Mouse (Mus musculus): ENCODE measurements around the gene Id3.

Id3 gene

DNA sequence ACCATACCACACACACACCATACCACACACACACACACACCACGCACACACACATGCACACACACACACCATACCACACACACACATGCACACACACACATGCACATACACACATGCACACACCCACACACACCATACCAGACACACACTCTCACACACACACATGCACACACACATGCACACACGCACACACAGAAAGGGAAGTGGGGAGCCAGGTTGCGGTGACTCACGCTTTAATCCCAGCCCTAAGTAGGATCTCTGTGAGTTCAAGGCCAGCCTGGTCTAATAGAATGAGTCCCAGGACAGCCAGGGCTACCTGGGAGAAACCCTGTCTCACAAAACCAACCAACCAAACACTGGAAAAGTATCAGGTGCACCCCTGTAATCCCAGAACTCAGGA, 18.7 kb upstream of the Id3 start:
- no peak for DNase-seq (ENCODE audit: low read depth, low spot score)

- no peak for DNase-seq (ENCODE audit: low read depth, low spot score)
Measured at GRCm38 (mm10) chr4:136125458-136125857, 17.8 kb upstream of the Id3 start.

GRCm38 (mm10) chr4:136126019-136126418, 17.3 kb upstream of the Id3 start:
- no peak for DNase-seq (ENCODE audit: low read depth, low spot score)

DNA sequence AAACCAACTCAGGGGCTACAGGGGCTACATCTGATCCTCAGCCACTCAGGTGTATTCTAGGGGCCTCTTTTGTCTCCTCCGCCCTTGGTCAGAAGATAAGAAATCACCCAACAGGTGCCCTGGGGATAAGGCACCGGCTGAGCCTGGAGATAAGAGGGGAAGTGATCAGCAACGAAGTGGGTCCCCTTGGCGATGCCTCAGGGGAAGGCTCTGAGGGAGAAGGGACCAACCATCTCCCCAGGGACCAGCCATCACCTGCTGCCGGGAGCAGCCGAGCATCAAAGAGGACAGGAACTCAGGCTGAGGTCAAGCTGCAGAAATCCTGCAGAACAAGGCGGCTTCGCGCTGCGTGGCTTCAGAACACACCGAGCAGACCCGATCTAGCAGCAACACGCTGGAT, 15.6 kb upstream of the Id3 start:
- DNase-seq (ENCODE audit: low read depth, low spot score) = no peak

GRCm38 (mm10) chr4:136129842-136130241, 13.5 kb upstream of the Id3 start:
- DNase-seq (ENCODE audit: low read depth, low spot score) = no peak

DNA sequence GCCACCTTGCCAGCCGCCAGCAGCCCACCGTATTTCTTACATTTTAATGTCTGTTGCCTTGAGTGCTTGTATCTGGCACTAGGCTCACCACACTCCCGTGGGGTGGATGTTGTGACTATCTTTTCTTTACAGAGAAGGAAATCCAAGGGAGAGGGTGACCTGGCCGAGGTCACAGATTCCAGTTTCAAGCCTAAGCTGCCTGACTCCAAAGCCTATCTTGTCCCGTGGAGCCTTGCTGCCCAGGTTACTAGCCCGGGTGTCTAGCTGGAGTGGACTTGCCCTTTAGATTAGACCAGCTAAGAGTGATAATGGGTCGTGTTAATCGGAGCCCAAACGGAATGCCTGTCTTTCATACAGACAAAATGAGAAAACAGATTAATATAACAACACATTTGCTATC, 9.5 kb upstream of the Id3 start:
- DNase-seq (ENCODE audit: low read depth, low spot score) = no peak

DNA sequence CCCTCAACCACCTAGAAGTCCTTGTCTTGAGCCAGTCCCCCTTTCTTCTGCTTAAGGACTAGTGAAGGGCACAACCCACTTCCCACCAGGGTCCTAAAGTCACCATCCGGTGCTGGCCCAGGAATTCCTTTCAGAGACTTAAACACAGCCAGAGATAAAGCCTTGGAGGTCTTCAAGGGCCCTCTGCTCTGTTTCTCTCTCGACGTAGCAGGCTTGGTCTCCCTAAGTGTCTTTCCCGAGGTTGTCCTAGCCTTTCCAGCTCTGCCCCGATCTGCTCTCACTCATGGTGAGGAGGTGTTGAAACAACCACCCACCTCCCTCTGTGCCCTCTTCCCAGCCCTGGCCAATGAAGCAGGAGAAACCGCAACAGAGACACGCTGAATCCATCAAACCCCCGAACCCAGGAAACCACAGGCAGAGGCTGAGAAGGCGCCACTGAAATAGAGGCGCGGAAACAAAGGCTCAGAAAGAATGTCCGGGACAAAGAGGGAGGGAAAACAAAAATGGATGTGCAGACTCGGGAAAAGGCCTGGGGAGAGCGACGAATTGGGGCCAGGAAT, 8.8 kb upstream of the Id3 start:
- peak; percentile 66 for DNase-seq (ENCODE audit: low read depth, low spot score)

- DNase-seq (ENCODE audit: low read depth, low spot score) = peak; percentile 56
Measured at GRCm38 (mm10) chr4:136134978-136135873, 8.1 kb upstream of the Id3 start.

GRCm38 (mm10) chr4:136135874-136136728, 7.2 kb upstream of the Id3 start:
- peak; percentile 52 for DNase-seq (ENCODE audit: low read depth, low spot score)

GRCm38 (mm10) chr4:136139326-136140110, 3.8 kb upstream of the Id3 start:
- no peak for DNase-seq (ENCODE audit: low read depth, low spot score)

GRCm38 (mm10) chr4:136140327-136141250, 2.7 kb upstream of the Id3 start:
- peak; percentile 97 for DNase-seq (ENCODE audit: low read depth, low spot score)

GRCm38 (mm10) chr4:136142267-136143192, 767 bp upstream of the Id3 start:
- DNase-seq (ENCODE audit: low read depth, low spot score) = peak; percentile 51

DNA sequence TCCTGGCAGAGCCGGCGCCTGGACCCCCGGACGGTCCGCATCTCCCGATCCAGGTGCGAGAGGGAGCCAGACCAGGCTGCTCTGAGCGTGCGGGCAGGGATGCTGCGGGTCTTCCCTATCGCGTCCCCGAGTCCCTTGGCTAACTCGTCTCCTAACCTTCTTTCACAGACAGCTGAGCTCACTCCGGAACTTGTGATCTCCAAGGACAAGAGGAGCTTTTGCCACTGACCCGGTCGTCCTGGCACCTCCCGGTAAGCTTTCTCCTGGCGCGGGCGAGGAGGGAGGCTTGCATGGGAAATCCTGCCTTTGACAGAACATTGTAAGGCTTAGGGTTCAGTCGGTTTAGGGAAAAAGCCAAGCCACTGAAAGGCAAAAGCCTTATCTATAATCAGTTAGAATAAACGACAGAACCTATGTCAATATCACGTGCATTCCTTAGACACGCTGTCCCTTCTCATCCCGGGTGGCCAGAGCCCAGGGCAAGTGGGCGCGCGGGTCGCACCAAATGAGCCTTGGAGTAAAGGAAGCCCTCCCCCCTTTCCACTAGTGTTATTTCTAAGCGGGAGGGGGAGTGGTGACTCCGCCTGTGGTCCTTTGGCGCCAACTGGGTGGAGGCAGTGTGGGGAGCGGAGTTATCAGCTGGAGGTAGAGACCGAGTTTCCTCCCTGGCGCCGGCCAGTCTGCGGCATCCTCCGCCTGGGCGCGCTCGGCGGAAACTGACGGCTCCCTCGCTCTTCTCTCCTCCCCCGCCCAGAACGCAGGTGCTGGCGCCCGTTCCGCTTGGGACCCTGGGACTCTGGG, 1.0 kb downstream of the Id3 start:
- peak; percentile 81 for DNase-seq (ENCODE audit: low read depth, low spot score)

DNA sequence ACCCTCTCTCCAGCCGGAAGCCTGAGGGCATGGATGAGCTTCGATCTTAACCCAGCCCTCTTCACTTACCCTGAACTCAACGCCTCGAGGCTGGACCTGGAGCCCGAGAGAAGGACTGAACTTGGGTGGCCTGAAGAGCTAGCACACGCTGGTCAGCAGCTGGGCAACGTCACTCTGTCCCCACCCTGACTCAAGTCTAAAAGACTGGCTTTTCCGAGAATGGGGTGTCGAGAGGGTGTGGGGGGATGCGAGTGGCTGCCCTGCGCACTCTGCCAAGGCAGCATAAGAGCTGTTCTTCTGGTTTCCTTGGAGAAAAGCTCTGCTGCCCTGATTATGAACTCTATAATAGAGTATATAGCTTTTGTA, 1.6 kb downstream of the Id3 start:
- DNase-seq (ENCODE audit: low read depth, low spot score) = no peak

DNA sequence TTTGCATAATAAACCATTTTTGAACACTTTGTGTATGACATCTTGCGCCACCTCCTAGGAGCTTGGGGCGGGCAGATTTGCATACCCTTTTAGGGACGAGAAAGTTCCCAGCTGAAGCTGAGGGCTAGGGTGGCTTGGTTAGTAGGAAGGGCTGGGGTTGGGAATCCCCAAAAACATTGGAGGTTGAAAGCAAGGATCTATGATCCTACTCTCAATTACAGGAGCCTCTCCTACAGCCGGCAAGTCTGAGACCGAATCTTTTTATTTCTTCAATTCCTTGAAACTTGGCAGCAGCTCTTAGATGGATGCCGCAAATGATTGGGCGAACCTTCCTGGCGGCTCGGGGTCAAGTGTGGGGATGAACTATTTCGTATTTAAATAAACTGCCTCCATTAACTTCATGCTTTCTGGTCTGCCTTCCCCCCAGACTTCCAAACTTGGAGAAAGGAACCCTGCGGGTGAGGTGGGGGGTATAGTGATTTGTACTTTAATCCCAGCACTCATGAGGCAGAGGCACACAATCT, 2.1 kb downstream of the Id3 start:
- peak; percentile 39 for DNase-seq (ENCODE audit: low read depth, low spot score)

GRCm38 (mm10) chr4:136145991-136146711, 2.9 kb downstream of the Id3 start:
- DNase-seq (ENCODE audit: low read depth, low spot score) = no peak

- DNase-seq (ENCODE audit: low read depth, low spot score) = no peak
Measured at GRCm38 (mm10) chr4:136146712-136147154, 3.4 kb downstream of the Id3 start.

All from 3T3-L1 (cell line).